Mouse (Mus musculus) heart, embryonic 15.5 days (tissue): ENCODE results near the gene Lcn2. TPM values are rescaled to one million over a fixed set of nuclear protein-coding genes. Genes with fewer than 3 reads are reported as not detected.

ENCODE experiments used
- ATAC-seq: fragments of 200-750 bp; cut with Nextera tagmentation; replicated peaks from 2 replicates; pipeline ENCODE4 v1.8.0; 2017; ENCODE audit warnings: low read depth, moderate TSS enrichment; ENCODE audit not compliant: insufficient number of reproducible peaks, insufficient read depth, low FRiP score
- H3K27ac ChIP-seq: fragments of 300-500 bp; sonication (generic); 2 replicates; pipeline ENCODE4 v1.5.1; 2015; ENCODE audit warnings: mild to moderate bottlenecking, inconsistent platforms
- H3K27me3 ChIP-seq: fragments of 300-500 bp; sonication (generic); 2 replicates; pipeline ENCODE4 v1.6.1; 2015; ENCODE audit warnings: inconsistent platforms
- H3K36me3 ChIP-seq: fragments of 300-500 bp; sonication (generic); 2 replicates; pipeline ENCODE4 v1.6.1; 2015; ENCODE audit warnings: mild to moderate bottlenecking, inconsistent platforms
- H3K4me1 ChIP-seq: fragments of 300-500 bp; sonication (generic); replicated peaks from 2 replicates; pipeline ENCODE4 v1.6.1; 2015; ENCODE audit warnings: inconsistent platforms
- H3K4me2 ChIP-seq: fragments of 300-500 bp; sonication (generic); 2 replicates; pipeline ENCODE4 v1.6.1; 2015; ENCODE audit warnings: inconsistent platforms, mild to moderate bottlenecking, moderate library complexity
- H3K4me3 ChIP-seq: fragments of 300-500 bp; sonication (generic); 2 replicates; pipeline ENCODE4 v1.5.1; 2015; ENCODE audit warnings: mild to moderate bottlenecking, inconsistent platforms
- H3K9ac ChIP-seq: fragments of 300-500 bp; sonication (generic); 2 replicates; pipeline ENCODE4 v1.6.1; 2015; ENCODE audit warnings: mild to moderate bottlenecking, inconsistent platforms
- H3K9me3 ChIP-seq: fragments of 300-500 bp; sonication (generic); replicated peaks from 2 replicates; pipeline ENCODE4 v1.6.1; 2016; ENCODE audit warnings: inconsistent platforms
- WGBS: fragments of 180-500 bp; shearing (Covaris S2); methylation state at CpG from one replicate; pipeline ENCODE4 v1.1.7; 2015; ENCODE audit warnings: mixed read lengths; 5-methylcytosine and 5-hydroxymethylcytosine counted together
- polyA plus RNA-seq: library from polyadenylated mRNA; unstranded; fragments of >200 nt; fragmentation: Nextera tagmentation; extraction: Ambion mirVana; gene quantifications from 2 replicates; pipeline ENCODE4 v1.2.1, GENCODE M21; 2015

The Lcn2 gene
- polyA plus RNA-seq, 1 experiment from 2014 or later: 2.2 TPM

DNA sequence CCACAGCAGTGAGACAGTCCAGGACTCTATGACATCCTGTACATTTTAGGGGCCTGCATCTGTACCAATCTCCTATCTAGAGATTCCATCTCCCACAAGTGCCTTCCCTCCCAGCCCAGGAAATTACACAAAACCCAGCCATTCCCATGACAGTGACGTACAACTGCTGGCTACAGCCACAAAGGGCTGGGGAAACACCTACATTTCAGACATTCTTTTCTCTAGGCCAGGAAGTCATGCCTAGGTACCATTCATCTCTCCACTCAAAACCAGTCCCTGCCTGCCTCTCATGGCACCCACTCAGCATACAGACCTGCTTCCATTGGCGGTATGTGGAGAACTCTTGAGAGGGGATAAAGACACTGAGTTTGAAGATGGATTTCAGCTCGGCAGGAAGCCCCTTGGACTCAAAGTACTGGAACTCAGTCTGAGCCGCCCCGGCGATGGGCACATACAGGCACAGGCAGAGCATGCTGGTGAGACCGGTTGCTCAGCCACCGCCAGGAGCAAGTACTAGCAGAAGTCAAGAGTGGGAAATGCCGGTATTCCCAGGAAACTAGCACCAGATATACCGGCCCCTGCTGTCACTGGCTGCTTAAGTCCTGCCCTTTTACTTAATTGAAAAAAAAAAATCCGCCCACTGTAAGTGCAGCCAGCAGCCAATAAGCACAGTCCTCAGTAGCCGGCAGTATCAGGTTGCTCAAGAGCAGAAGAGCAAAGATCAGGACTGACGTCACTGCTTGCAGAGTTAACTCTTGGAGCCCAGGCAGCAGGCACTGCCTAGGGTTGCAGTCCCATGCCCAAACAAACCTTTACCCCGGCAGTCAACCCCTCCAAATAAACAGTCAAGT lies 35.7 kb upstream of the Lcn2 start:
- peak overlapping the region; percentile 84 for H3K27ac ChIP-seq
- H3K36me3 ChIP-seq: peaks cover 19% of the 10 kb centered on the region; the same call in 1 of the 2 replicates
- H3K4me3 ChIP-seq: peak overlapping the region; percentile 48
- H3K27me3 ChIP-seq: no peaks in the 10 kb centered on the region
- 2% methylated on average over 14 of the region's 14 CpGs for WGBS
- H3K9me3 ChIP-seq: no peaks in the 10 kb centered on the region
- H3K4me2 ChIP-seq: peak overlapping the region; percentile 80
- peaks cover 48% of the 10 kb centered on the region for H3K4me1 ChIP-seq
- ATAC-seq: peak; percentile 92
- peak overlapping the region; percentile 46 for H3K9ac ChIP-seq

DNA sequence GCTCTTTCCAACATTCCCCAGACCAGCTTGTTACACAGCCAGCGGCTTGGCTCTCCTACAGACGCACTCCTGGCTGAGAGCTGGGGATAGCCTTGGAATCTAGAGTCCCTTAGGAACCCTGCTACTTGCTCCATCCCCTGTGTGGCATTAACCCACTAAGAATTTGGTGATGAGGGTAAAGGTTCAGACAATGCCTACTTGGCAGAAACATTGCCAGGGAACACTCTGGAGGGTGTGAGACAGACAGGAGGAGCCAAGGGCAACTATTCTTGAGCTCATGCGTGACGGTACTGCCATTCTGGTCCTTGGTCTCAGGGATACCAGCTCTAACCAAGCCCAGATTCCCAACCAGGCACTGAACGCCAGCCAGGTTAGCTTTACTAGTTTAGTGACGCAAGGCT lies 33.8 kb upstream of the Lcn2 start:
- H3K4me1 ChIP-seq: peaks cover 38% of the 10 kb centered on the region
- H3K27me3 ChIP-seq: no peaks in the 10 kb centered on the region
- no peak overlapping the region for H3K4me2 ChIP-seq
- WGBS: 91% methylated on average over 6 of the region's 6 CpGs
- peaks cover 37% of the 10 kb centered on the region for H3K36me3 ChIP-seq
- H3K27ac ChIP-seq: no peak overlapping the region
- H3K9ac ChIP-seq: no peak overlapping the region
- H3K4me3 ChIP-seq: no peak overlapping the region
- no peaks in the 10 kb centered on the region for H3K9me3 ChIP-seq
- ATAC-seq: no peak

GRCm38 (mm10) chr2:32420647-32421046 lies 32.6 kb upstream of the Lcn2 start:
- 82% methylated on average over 6 of the region's 6 CpGs for WGBS
- no peak overlapping the region for H3K4me2 ChIP-seq
- ATAC-seq: no peak
- no peak overlapping the region for H3K4me3 ChIP-seq
- H3K4me1 ChIP-seq: peaks cover 38% of the 10 kb centered on the region
- no peak overlapping the region for H3K9ac ChIP-seq
- peaks cover 49% of the 10 kb centered on the region for H3K36me3 ChIP-seq
- H3K9me3 ChIP-seq: no peaks in the 10 kb centered on the region
- H3K27me3 ChIP-seq: no peaks in the 10 kb centered on the region
- no peak overlapping the region for H3K27ac ChIP-seq

GRCm38 (mm10) chr2:32420066-32420608 lies 32.1 kb upstream of the Lcn2 start:
- H3K36me3 ChIP-seq: peaks cover 54% of the 10 kb centered on the region
- H3K9me3 ChIP-seq: no peaks in the 10 kb centered on the region
- H3K27ac ChIP-seq: no peak overlapping the region
- H3K9ac ChIP-seq: no peak overlapping the region
- H3K4me2 ChIP-seq: no peak overlapping the region
- ATAC-seq: no peak
- no peaks in the 10 kb centered on the region for H3K27me3 ChIP-seq
- 87% methylated on average over 12 of the region's 12 CpGs for WGBS
- H3K4me3 ChIP-seq: no peak overlapping the region
- peaks cover 35% of the 10 kb centered on the region for H3K4me1 ChIP-seq

DNA sequence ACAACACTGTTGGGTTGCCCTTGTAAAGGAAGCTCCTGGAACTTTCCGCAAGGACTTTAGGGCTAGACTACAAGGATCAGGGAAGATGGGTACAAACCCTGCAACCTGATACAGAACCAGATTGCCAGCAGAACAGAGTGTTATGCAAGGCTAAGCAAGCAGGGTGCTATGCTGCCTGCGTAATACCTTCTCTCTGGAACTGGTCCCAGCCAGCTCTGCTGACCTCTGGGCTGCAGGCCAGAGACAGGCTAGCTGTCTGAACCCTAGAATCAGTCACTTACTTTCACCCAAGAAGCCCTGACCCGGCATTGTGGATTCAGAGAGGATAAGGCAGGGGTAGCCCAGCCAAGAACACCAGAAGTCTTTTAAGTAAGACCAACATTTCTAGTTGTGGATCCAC lies 31.3 kb upstream of the Lcn2 start:
- no peak overlapping the region for H3K4me3 ChIP-seq
- H3K9ac ChIP-seq: no peak overlapping the region
- H3K27ac ChIP-seq: no peak overlapping the region
- no peak for ATAC-seq
- no peak overlapping the region for H3K4me2 ChIP-seq
- 74% methylated on average over 3 of the region's 3 CpGs for WGBS
- peaks cover 55% of the 10 kb centered on the region for H3K36me3 ChIP-seq
- H3K4me1 ChIP-seq: peaks cover 28% of the 10 kb centered on the region
- no peaks in the 10 kb centered on the region for H3K27me3 ChIP-seq
- H3K9me3 ChIP-seq: no peaks in the 10 kb centered on the region

GRCm38 (mm10) chr2:32418430-32419151 lies 30.5 kb upstream of the Lcn2 start:
- 83% methylated on average over 12 of the region's 12 CpGs for WGBS
- H3K4me2 ChIP-seq: no peak overlapping the region
- H3K27ac ChIP-seq: no peak overlapping the region
- H3K36me3 ChIP-seq: peaks cover 55% of the 10 kb centered on the region
- no peaks in the 10 kb centered on the region for H3K27me3 ChIP-seq
- peaks cover 21% of the 10 kb centered on the region for H3K4me1 ChIP-seq
- no peaks in the 10 kb centered on the region for H3K9me3 ChIP-seq
- H3K4me3 ChIP-seq: no peak overlapping the region
- H3K9ac ChIP-seq: no peak overlapping the region
- no peak for ATAC-seq

DNA sequence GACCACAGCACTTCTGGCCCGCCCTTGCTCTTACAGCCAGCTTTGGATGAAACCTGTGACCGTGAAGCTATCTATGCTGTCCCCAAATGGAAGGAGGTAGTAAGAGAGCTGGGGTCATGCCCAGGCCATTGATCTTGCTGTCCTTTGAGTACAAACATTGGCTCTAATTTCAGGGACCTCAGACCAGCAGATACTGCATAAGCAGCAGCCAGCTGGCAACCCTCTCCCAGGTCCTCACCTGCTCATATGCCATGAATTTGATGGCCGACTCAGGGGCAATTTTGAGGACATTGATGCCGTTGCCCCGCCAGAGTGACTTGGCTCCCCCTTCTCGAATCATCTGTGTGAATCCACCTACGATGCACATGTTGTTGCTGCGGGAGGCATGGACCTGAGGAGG lies 29.4 kb upstream of the Lcn2 start:
- H3K4me1 ChIP-seq: peaks cover 10% of the 10 kb centered on the region
- no peaks in the 10 kb centered on the region for H3K9me3 ChIP-seq
- no peak for ATAC-seq
- WGBS: 87% methylated on average over 8 of the region's 8 CpGs
- H3K27ac ChIP-seq: no peak overlapping the region
- no peaks in the 10 kb centered on the region for H3K27me3 ChIP-seq
- H3K9ac ChIP-seq: no peak overlapping the region
- no peak overlapping the region for H3K4me2 ChIP-seq
- peaks cover 55% of the 10 kb centered on the region for H3K36me3 ChIP-seq
- H3K4me3 ChIP-seq: no peak overlapping the region

DNA sequence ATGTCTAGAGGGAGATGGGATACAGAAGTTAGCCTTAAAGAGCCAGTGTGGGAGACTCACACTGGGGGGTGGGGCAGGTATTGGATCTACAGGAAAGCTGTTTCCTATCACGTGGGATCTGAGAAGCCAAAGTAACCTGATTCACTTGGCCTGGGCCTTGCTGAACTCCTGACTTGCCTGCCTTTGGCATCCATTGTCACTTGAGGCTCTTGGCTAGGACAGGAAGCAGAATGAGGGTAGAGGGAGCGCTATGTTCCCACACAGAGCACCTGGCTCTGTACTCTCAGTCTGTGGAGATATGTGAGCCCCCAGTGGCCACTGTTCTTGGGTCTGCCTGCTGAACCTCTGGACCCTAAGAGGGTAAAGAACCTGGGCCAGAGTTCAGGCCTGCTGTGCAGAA lies 28.5 kb upstream of the Lcn2 start:
- Histone ChIP-seq H3K9me3 (no peaks in the 10 kb centered on the region), H3K27ac (no peak overlapping the region), H3K4me3 (no peak overlapping the region), H3K27me3 (no peaks in the 10 kb centered on the region), H3K9ac (no peak overlapping the region), H3K36me3 (peaks cover 55% of the 10 kb centered on the region), H3K4me2 (no peak overlapping the region), H3K4me1 (peaks cover under 1% of the 10 kb centered on the region; the same call in 1 of the 2 replicates)
- 77% methylated on average over 2 of the region's 2 CpGs for WGBS
- ATAC-seq: no peak

DNA sequence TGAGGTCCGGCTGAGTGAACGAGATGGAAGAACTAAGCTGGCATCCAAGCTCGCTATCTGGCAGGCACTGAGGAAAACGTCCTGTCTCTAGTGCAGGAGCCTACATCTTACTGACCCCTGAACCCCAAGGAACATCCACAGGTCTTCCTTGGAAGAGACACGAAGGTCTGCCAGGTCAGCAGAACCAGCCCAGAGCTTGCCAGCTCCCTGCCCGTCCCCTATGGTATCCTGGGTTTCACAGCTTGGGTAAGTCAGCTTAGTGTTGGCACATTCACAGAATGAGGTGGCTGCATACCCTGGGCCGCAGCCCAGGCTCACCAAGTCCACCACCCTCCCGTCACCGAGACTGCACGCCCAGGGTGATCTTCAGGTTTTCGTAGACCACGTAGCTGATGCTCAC lies 27.7 kb upstream of the Lcn2 start:
- H3K27ac ChIP-seq: no peak overlapping the region
- no peak overlapping the region for H3K9ac ChIP-seq
- WGBS: 91% methylated on average over 12 of the region's 12 CpGs
- no peak for ATAC-seq
- no peaks in the 10 kb centered on the region; the same call in 1 of the 2 replicates for H3K4me1 ChIP-seq
- H3K4me2 ChIP-seq: no peak overlapping the region
- H3K27me3 ChIP-seq: no peaks in the 10 kb centered on the region
- H3K4me3 ChIP-seq: no peak overlapping the region
- peaks cover 52% of the 10 kb centered on the region for H3K36me3 ChIP-seq
- H3K9me3 ChIP-seq: no peaks in the 10 kb centered on the region

- Histone ChIP-seq H3K4me2 (no peak overlapping the region), H3K27me3 (no peaks in the 10 kb centered on the region), H3K36me3 (peaks cover 38% of the 10 kb centered on the region), H3K4me1 (no peaks in the 10 kb centered on the region; the same call in 1 of the 2 replicates), H3K9ac (no peak overlapping the region), H3K27ac (no peak overlapping the region), H3K9me3 (no peaks in the 10 kb centered on the region), H3K4me3 (no peak overlapping the region)
- 50% methylated on average over 5 of the region's 5 CpGs for WGBS
- ATAC-seq: no peak
Measured at GRCm38 (mm10) chr2:32413936-32414335, 25.9 kb upstream of the Lcn2 start.

GRCm38 (mm10) chr2:32412742-32413531 lies 24.9 kb upstream of the Lcn2 start:
- 85% methylated on average over 6 of the region's 6 CpGs for WGBS

More at GRCm38 (mm10) chr2:32412742-32413531, 24.9 kb upstream of the Lcn2 start:
- H3K4me1 ChIP-seq: no peaks in the 10 kb centered on the region
- H3K4me2 ChIP-seq: no peak overlapping the region
- H3K9ac ChIP-seq: no peak overlapping the region
- H3K27ac ChIP-seq: no peak overlapping the region
- H3K27me3 ChIP-seq: no peaks in the 10 kb centered on the region
- no peak overlapping the region for H3K4me3 ChIP-seq
- peaks cover 28% of the 10 kb centered on the region for H3K36me3 ChIP-seq
- no peaks in the 10 kb centered on the region for H3K9me3 ChIP-seq
- ATAC-seq: no peak
